Mouse (Mus musculus) B cell, adult 67 days (primary cell): Measurements from ENCODE around the gene Sec23b. TPM values are rescaled to one million over a fixed set of nuclear protein-coding genes. Genes with fewer than 3 reads are reported as not detected.

Source experiments
- total RNA-seq, 2 experiments: library from RNA; stranded (reverse); gene quantifications; 4 replicates each; pipeline ENCODE4 v1.2.4; 2023

Gene Sec23b
- total RNA-seq, result 10 to 100 TPM; 50.2 to 73.2 TPM

DNA sequence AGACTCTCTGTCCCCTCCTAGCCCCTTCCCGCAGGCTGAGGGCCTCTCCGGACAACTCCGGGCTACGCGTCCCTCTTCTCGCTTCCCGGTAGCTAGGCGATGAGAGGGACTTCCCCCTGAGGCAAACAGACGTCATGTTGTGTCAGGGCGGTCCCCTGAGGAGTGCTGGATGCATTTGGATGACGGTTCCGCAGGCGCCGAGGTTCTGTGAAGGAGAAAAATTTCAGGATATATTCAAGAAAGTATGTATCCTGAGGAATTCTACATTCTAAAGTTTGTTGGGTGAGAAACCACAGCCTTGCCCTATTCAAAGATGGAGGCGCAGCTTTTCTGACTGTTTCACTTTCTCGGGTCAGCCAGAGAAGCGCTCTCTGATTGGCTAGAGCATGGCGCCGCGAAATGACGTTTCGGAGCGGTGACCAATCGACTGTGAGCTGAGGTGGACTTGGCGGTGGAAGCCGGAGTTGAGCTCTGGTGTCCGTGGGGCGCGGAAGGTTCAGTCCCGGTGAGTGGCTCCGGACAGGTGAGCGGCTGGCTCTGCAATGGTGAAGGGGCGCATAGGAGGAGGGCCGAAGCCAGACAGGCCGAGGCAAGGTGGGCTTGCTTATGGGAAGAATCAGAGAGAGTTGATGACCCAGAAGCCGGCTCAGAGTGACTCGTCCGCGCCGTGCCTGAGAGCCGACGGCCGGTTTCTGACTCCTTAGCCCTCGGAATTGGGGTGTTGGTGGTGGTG is at the start of gene Sec23b:
TSS of gene Sec23b (plus strand) at position 410 of the 733 bp plus-strand sequence.

DNA sequence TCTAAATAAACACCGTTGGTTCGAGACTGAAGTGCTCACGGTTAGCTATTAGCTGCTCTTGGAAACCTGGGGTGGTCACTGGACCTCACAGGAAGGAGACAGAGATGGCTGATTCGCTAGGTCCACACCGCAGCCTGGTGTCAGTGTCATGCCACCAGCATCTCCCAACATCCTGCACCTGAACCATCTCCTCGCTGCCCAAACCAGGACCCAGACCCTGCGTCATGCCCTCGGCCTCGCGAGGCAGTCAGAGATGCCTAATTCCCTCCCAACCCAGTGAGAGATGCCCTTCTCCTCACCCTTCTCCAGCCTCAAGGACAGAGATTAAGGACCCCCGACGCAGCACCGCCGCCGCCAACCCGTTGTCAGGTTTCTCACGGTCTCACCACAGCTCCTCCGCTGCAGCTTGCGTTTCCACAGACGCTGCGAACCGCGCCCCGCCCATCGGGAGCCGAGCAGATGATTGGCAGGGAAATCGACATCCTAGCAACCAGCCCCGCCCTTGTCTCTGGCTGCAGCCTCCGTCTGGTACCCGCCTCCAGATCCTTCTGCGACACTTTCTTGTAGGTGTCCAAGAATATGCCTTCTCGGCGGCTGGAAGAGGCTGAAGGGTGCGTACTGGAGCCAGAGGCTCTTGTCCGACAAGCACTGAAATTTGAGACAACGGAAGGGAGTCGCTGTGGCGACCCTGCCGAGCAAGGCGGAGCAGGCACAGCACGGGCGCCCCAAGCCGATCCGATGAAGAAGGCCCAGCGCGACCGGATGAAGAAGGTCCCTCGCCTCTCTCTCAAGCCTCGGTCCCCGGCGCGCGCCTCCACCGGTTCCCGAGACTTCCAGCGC is 28.8 kb upstream of the Sec23b start, which contains the start of the genes Dzank1 and Polr3f:
TSS of gene Dzank1 (minus strand) at position 434 of the 840 bp plus-strand sequence.
TSS of gene Polr3f (plus strand) at position 738 of the 840 bp plus-strand sequence.

DNA sequence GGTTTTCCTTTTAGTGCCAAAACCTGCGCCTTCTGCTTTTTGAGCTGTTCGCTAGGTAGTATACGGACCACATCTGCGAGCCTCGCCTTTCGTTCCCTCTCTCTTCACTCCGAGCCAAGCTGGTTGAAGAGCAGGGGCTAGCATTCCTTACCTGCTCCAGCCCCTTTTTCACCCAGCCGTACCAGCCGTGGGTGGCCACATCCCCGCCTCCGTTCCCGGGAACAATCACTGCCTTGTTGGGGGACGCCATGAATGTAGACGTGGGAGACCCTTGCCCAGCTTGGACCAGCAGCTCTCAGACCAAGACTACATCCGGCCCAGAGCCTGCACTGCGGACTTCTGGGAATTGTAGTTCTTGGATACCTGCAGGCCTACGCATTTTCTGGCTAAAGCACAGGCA is 5.5 kb upstream of the Sec23b start, which contains the start of gene Rbbp9:
TSS of gene Rbbp9 (minus strand) at position 341 of the 400 bp plus-strand sequence.

GRCm38 (mm10) chr2:144593951-144594651 is 38.1 kb downstream of the Sec23b start, which contains the start of gene Smim26:
Smim26 (plus strand) TSS chr2:144594054.

DNA sequence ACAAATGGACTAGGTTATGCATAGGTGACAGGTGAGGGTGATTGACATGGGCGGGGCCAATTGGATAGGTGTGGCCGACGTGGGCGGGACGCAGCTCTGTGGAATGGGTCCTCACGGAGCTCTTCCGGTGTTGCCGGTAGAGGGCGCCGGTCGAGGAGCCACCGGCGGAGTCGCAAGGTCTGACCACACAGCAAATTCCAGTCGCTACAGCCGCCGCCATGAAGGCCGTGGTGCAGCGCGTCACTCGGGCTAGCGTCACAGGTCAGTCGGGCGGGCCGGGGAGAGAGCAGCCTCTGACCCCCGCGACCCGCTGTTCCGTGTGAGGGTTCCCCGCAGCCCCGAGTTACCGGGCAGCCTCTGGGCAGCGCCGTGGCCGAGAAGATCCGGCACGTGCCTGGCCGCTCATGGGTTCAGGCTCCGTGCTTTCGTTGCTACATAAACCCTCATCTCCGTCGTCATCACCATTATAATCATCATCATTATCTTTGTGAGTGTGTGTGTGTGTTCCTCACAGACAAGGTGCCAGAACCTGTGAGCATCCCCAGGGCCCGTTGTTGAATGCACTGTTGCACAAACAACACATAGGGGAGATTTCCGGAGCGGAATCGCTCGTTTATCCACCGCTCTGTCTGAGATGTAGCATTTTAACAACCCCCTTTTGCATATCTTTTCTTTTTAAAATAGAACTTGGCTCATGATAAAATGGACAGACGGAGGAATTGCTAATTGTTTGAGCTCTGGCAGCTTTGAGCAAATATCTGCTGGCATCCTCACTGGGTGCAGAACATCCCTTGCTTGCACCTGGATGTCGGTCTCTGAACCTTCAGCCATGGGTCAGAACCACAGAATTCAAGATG is 44.0 kb downstream of the Sec23b start, which contains the start of gene Dtd1:
TSS of gene Dtd1 (plus strand) at position 67 of the 857 bp plus-strand sequence.

Other genes starting within 250 kb of the Sec23b start
- gene Ovol2, start 224.1 kb upstream of the Sec23b start, total RNA-seq, result not detected
- 10 to 100 TPM; 32.2 to 43.7 TPM for gene Kat14, start 187.2 kb upstream of the Sec23b start, total RNA-seq
- 10 to 100 TPM; 12.2 to 13.3 TPM for gene Pet117, start 187.2 kb upstream of the Sec23b start, total RNA-seq
- gene Dzank1, start 28.8 kb upstream of the Sec23b start, total RNA-seq, result under 1 TPM in 1 of 2 experiments, not detected in 1; 0.26 TPM
- gene Polr3f, start 28.5 kb upstream of the Sec23b start, total RNA-seq, result 10 to 100 TPM; 34.9 to 51.3 TPM
- 1 to 10 TPM; 5.5 to 6.4 TPM for gene Rbbp9, start 5.4 kb upstream of the Sec23b start, total RNA-seq
- gene Smim26, start 37.8 kb downstream of the Sec23b start, total RNA-seq, result 10 to 100 TPM; 10.4 to 15.0 TPM
- gene Dtd1, start 43.7 kb downstream of the Sec23b start, total RNA-seq, result 10 to 100 TPM; 17.4 to 21.5 TPM